Mouse (Mus musculus) hindlimb bud, embryonic 11.5 days (tissue): Measurements from ENCODE around the gene Tldc1.
A peak's percentile ranks its signal among the peaks of the same experiment; 100 is the strongest.

Experiments
- DNase-seq: peaks from one replicate; pipeline ENCODE4 v3.0.0-alpha.2; 2012; ENCODE audit warnings: low read depth, low spot score; ENCODE audit errors: extremely low spot score

The Tldc1 gene

DNA sequence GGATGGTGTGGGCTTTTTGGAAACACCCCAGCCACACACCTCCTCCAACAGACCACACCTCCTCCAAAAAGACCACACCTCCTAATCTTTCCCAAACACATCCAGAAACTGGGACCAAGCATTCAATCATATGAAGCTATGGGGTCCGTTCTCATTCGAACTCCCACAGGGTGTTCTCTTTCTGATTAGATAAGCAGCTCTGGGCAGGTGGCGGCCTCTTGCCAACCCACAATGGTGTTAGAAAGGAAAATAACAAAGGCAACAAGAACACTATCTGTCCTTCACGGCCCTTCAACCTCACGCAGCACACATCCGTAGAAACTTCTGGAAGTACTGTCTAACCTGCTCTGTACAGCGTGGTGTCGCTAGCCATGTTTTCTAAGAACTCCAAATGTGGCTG, 51.1 kb downstream of the Tldc1 start:
- no peak for DNase-seq

DNA sequence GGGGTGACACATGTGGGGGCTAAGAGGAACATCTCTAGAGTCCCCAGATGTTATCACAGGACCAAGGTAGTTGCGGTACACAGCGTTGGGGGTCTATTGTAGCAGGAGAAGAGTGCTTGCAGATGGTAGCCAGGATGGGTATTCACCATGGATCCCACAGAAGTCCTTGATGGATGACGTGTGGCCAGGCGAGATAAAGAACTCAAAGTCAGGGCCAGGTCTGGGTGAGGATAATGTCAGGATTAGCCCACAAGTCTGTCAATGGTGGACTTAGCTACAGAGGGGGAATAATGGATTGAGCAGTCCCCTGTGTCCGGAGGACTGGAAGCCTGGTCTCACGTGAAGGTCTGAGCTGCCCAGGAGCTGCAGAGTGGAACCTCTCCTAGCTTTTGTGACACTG, 53.6 kb downstream of the Tldc1 start:
- DNase-seq = no peak

GRCm38 (mm10) chr8:119723676-119724075, 54.5 kb downstream of the Tldc1 start:
- DNase-seq = no peak

DNA sequence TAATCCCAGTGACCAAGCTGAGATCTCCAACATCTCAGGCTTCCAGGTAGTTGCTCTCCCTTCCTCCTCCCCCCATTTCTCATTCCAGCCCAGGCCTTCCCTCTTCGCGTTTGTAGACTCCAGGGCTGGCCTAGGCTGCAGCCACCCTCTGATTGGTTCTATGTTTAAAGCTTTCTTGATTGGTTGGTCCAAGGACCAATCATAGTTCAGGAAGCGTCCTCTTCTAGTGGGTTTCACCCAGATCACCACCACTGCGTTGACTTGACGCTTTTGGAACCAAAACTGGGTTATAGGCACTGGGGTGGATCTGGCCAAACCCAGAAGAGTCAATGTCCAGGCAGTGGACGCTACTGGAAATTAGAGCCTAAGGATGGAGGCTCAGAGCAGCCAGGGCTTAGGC, 55.9 kb downstream of the Tldc1 start:
- no peak for DNase-seq

- no peak for DNase-seq
Observed at GRCm38 (mm10) chr8:119719011-119719501, 59.2 kb downstream of the Tldc1 start.

GRCm38 (mm10) chr8:119717765-119718164, 60.5 kb downstream of the Tldc1 start:
- peak; percentile 35 for DNase-seq

- no peak for DNase-seq
Observed at GRCm38 (mm10) chr8:119716730-119717299, 61.4 kb downstream of the Tldc1 start.

DNA sequence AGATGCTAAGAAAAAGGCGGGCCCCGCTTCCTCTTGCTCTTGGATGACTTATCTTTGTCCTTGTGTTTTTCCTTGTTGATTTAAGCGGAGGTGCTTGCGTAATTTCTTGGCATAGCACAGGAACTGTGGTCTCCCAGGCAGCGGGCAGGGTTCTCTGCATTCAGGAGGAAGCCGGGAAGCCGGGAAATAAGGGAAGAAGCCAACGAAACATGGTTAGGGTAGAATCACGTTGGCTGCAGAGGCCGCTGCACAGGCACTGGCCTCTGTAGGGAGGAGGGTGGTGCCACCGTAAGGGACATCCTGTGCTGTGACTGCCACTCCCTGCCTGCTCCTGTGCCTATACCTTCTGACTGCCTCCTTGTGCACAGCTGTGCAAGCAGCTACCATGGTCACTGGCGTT, 63.0 kb downstream of the Tldc1 start:
- DNase-seq = no peak

GRCm38 (mm10) chr8:119713421-119713820, 64.8 kb downstream of the Tldc1 start:
- no peak for DNase-seq

GRCm38 (mm10) chr8:119712226-119712625, 66.0 kb downstream of the Tldc1 start:
- no peak for DNase-seq
